Mouse (Mus musculus): Measurements from ENCODE around the gene Gm10642.

DNA sequence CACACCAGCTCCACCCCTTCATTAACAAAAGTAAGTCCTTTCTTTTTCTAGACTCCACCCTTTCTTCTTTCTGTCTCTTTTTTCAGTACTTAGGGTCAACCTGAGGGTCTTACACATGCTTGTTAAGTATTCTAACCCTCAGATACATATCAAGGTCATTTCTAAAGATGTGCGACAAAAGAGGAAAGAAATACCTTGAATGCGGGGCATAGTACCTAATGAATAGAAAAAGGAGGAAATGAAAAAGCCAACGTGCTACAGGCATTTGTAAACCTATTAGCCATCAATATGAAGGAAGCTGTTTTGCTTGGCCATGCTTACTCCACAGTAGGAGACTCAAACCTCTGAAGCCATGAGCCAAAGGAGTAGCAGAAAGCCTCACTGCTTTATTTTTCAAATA is 33.9 kb downstream of the Gm10642 start:
- TF ChIP-seq GATA1 (IDR thresholded peaks at IDR 0.05; ENCODE audit: borderline replicate concordance, low read length): no peak
- TF ChIP-seq FLI1 (IDR thresholded peaks at IDR 0.05; ENCODE audit: low read length): no peak
